Mouse (Mus musculus) heart, adult 2 months (tissue): Measurements from ENCODE around the gene Xpo4.

Experiments used
- CTCF ChIP-seq: fragments of 200-600 bp; IDR thresholded peaks from 2 replicates; pipeline ENCODE4 v1.8.1; 2022; ENCODE audit warnings: antibody characterized with exemption, mild to moderate bottlenecking, moderate library complexity
- EP300 ChIP-seq: fragments of 200-500 bp; IDR thresholded peaks from 2 replicates; pipeline ENCODE4 v1.6.1; 2011; ENCODE audit warnings: low read depth, low read length, control low read depth; ENCODE audit not compliant: insufficient read depth
- POLR2A ChIP-seq: fragments of 200-500 bp; IDR thresholded peaks from 2 replicates; pipeline ENCODE4 v1.6.1; 2011; ENCODE audit warnings: mild to moderate bottlenecking, low read depth, low read length, control low read depth; ENCODE audit not compliant: insufficient read depth

GRCm38 (mm10) chr14:57617675-57618074 is 47.6 kb downstream of the Xpo4 start:
- TF ChIP-seq POLR2A (no peak), CTCF (no peak), EP300 (no peak)
